Mouse (Mus musculus) megakaryocyte, embryonic 14.5 days (primary cell): ENCODE data around the gene A930018P22Rik.

Source experiments
- FLI1 ChIP-seq: IDR thresholded peaks from 2 replicates; pipeline ENCODE4 v1.6.1; 2012; ENCODE audit warnings: low read length, inconsistent platforms, mixed read lengths
- GATA1 ChIP-seq: IDR thresholded peaks from 3 replicates; pipeline ENCODE4 v1.6.1; 2012; ENCODE audit warnings: mixed read lengths, low read length, inconsistent platforms, borderline replicate concordance

- TF ChIP-seq GATA1 (no peak), FLI1 (no peak)
Observed at GRCm38 (mm10) chr2:104104800-104105199, 17.8 kb upstream of the A930018P22Rik start.
